Mouse (Mus musculus) kidney, adult 2 months (tissue): ENCODE measurements at regions not wholly inside any gene's neighbourhood (a gene's known extent, or its start where the extent isn't known, plus 50 kb on each side); places are given as distances from the start of the nearest gene placed in this dataset.
"Not testable (repeated sequence)": the region's sequence is repeated elsewhere in the genome, so short reads cannot be mapped to it uniquely, and the experiment has no call there.

Experiments used
- CTCF ChIP-seq: fragments of 200-500 bp; conservative IDR thresholded peaks from 2 replicates; pipeline ENCODE4 v1.5.1; 2011; ENCODE audit warnings: low read depth, mild to moderate bottlenecking, control low read depth, low read length, moderate library complexity, mixed read lengths; ENCODE audit not compliant: insufficient read depth, insufficient read length
- POLR2A ChIP-seq: fragments of 200-500 bp; IDR thresholded peaks from one replicate; pipeline ENCODE4 v1.6.1; 2011; ENCODE audit warnings: low read depth, low read length, control low read depth

- TF ChIP-seq POLR2A, CTCF: not testable (repeated sequence)
Measured at GRCm38 (mm10) chr17:6538723-6539122, 62.7 kb upstream of the Dynlt1c start.
